Comparison of ENCODE assay signal across 8 mouse cellular contexts in genomic region chr17:12790353-12791078, GRCm38 (mm10). TPM values are rescaled to one million over a fixed set of nuclear protein-coding genes. Genes with fewer than 3 reads are reported as not detected.
DNase-seq lines count a peak whose midpoint lies in the region; ATAC-seq and TF ChIP-seq lines count a peak whose summit lies in the region.

No protein-coding gene starts in this region.

- H3K4me1 ChIP-seq in forebrain, postnatal 0 days (ENCODE audit: insufficient read depth) = 0 out of 2 replicates have a peak, but pooled peaks cover 7% of the 10 kb centered on the region
- H3K4me1 ChIP-seq in kidney, postnatal 0 days (replicated peaks; ENCODE audit: insufficient read depth, low read length) = peaks cover 29% of the 10 kb centered on the region
- H3K4me1 ChIP-seq in midbrain, embryonic 15.5 days = peaks cover 24% of the 10 kb centered on the region

- no peak overlapping the region for H3K27ac ChIP-seq in forebrain, postnatal 0 days (ENCODE audit: low read depth, low read length)
- H3K27ac ChIP-seq in kidney, postnatal 0 days = peak overlapping the region; percentile 82
- H3K27ac ChIP-seq in midbrain, embryonic 15.5 days = peak overlapping the region; percentile 55

- H3K9ac ChIP-seq in forebrain, postnatal 0 days = no peak overlapping the region
- no peak overlapping the region for H3K9ac ChIP-seq in kidney, postnatal 0 days (ENCODE audit: low read depth, low read length)
- H3K9ac ChIP-seq in midbrain, embryonic 15.5 days = no peak overlapping the region

- no peaks in the 10 kb centered on the region for H3K27me3 ChIP-seq in forebrain, postnatal 0 days (ENCODE audit: insufficient read depth, low read length)
- H3K27me3 ChIP-seq in kidney, postnatal 0 days (ENCODE audit: insufficient read depth, low read length) = no peaks in the 10 kb centered on the region
- H3K27me3 ChIP-seq in midbrain, embryonic 15.5 days (replicated peaks) = no peaks in the 10 kb centered on the region; the same call in 1 of the 2 replicates

- H3K4me2 ChIP-seq in forebrain, postnatal 0 days (ENCODE audit: low read depth) = no peak overlapping the region
- H3K4me2 ChIP-seq in kidney, postnatal 0 days (ENCODE audit: low read length) = no peak overlapping the region
- peak overlapping the region; percentile 1; the same call in 1 of the 2 replicates for H3K4me2 ChIP-seq in midbrain, embryonic 15.5 days

- ATAC-seq in forebrain, postnatal 0 days = peak; percentile 25; the same call in 1 of the 2 replicates
- peak; percentile 59 for ATAC-seq in kidney, postnatal 0 days (replicated peaks; ENCODE audit: low FRiP score, low read depth)
- ATAC-seq in midbrain, embryonic 15.5 days (replicated peaks) = peak; percentile 82

- no peaks in the 10 kb centered on the region for H3K9me3 ChIP-seq in forebrain, postnatal 0 days (ENCODE audit: low read length)
- H3K9me3 ChIP-seq in kidney, postnatal 0 days (replicated peaks; ENCODE audit: low read length) = no peaks in the 10 kb centered on the region
- H3K9me3 ChIP-seq in midbrain, embryonic 15.5 days = no peaks in the 10 kb centered on the region

- intact Hi-C loops in left cerebral cortex, postnatal 10 days (cut with DNase I) = loop anchor here (10.0 kb wide), 1 partner anchor 204 kb away; the partner anchor contains the start of gene Wtap

- no peak overlapping the region for H3K4me3 ChIP-seq in forebrain, postnatal 0 days (ENCODE audit: low read depth, low read length)
- no peak overlapping the region for H3K4me3 ChIP-seq in kidney, postnatal 0 days (replicated peaks; ENCODE audit: low read depth, low read length)
- H3K4me3 ChIP-seq in midbrain, embryonic 15.5 days = no peak overlapping the region

- TF ChIP-seq CTCF in forebrain, postnatal 0 days (IDR thresholded peaks at IDR 0.05; ENCODE audit: low read depth) = no peak
- TF ChIP-seq CTCF in kidney, postnatal 0 days (IDR thresholded peaks at IDR 0.05; ENCODE audit: low read depth) = no peak

- no peaks in the 10 kb centered on the region for H3K36me3 ChIP-seq in forebrain, postnatal 0 days (ENCODE audit: insufficient read depth)
- no peaks in the 10 kb centered on the region for H3K36me3 ChIP-seq in kidney, postnatal 0 days (ENCODE audit: insufficient read depth, low read length)
- H3K36me3 ChIP-seq in midbrain, embryonic 15.5 days (replicated peaks) = no peaks in the 10 kb centered on the region

- DNase-seq in kidney, adult 11 months = peak; percentile 24
- DNase-seq in kidney, postnatal 14 days = no peak
- DNase-seq in forebrain, postnatal 0 days = no peak
- peak; percentile 61 for DNase-seq in kidney, postnatal 0 days (ENCODE audit: low spot score)
- DNase-seq in thymus, postnatal 25 days = no peak
- no peak for DNase-seq in urinary bladder, postnatal 25 days (ENCODE audit: low spot score)
- DNase-seq in left cerebral cortex, postnatal 10 days (ENCODE audit: extremely low spot score in 1 of 2, low spot score in 2 of 2) = no peak

- 20% methylated on average over 10 of the region's 10 CpGs for WGBS in forebrain, postnatal 0 days
- WGBS in kidney, postnatal 0 days = 5% methylated on average over 10 of the region's 10 CpGs
- 11% methylated on average over 10 of the region's 10 CpGs for WGBS in midbrain, embryonic 15.5 days

RNA-seq across cellular contexts. Expression of gene Igf2r, which starts 21.1 kb away (rescaled TPM):
- 27.2 and 36.0 TPM in 2 replicates for total RNA-seq in forebrain, postnatal 0 days (2014; rRNA removed)
- 3.0 and 4.6 TPM in 2 replicates for polyA plus RNA-seq in forebrain, postnatal 0 days (2015; fragmentation: Nextera tagmentation; extraction: Ambion mirVana)
- 16.1 and 16.7 TPM in 2 replicates for polyA plus RNA-seq in kidney, postnatal 0 days (2015; fragmentation: Nextera tagmentation; extraction: Ambion mirVana)
- polyA plus RNA-seq in midbrain, embryonic 15.5 days (2015; fragmentation: Nextera tagmentation; extraction: Ambion mirVana) = 10.8 and 11.2 TPM in 2 replicates
- total RNA-seq in left cerebral cortex, postnatal 10 days (2021) = 10 to 100 TPM; 24.9 to 25.6 TPM

Comparison
In these comparisons a context has a peak if more than half of its experiments do, and no peak if none do; other contexts are left out.
1. DNase-seq: peak in kidney, adult 11 months (single experiment) and kidney, postnatal 0 days (single experiment); none in kidney, postnatal 14 days (single experiment), forebrain, postnatal 0 days (single experiment), thymus, postnatal 25 days (single experiment), urinary bladder, postnatal 25 days (single experiment) and left cerebral cortex, postnatal 10 days (0 of 2).
2. ATAC-seq: peak in every context shown above with its lines; median percentile 82 in midbrain, embryonic 15.5 days; 59 in kidney, postnatal 0 days; 25 in forebrain, postnatal 0 days.